Mouse (Mus musculus) cortical plate, adult 2 months (tissue): ENCODE measurements around the gene Gm13278.
"Not testable (repeated sequence)": the region's sequence is repeated elsewhere in the genome, so short reads cannot be mapped to it uniquely, and the experiment has no call there.

Experiments used
- CTCF ChIP-seq: fragments of 200-500 bp; IDR thresholded peaks from 2 replicates; pipeline ENCODE4 v1.5.1; 2011; ENCODE audit warnings: mild to moderate bottlenecking, control low read depth, low read length; ENCODE audit not compliant: insufficient read depth; ENCODE audit errors: extremely low read depth
- POLR2A ChIP-seq: fragments of 200-500 bp; IDR thresholded peaks from 2 replicates; pipeline ENCODE4 v1.6.1; 2011; ENCODE audit warnings: mild to moderate bottlenecking, low read length, control low read depth; ENCODE audit not compliant: insufficient read depth; ENCODE audit errors: extremely low read depth

GRCm38 (mm10) chr4:88779550-88779949 lies 11.8 kb upstream of the Gm13278 start, which contains the start of gene Gm13272:
- not testable (repeated sequence) for TF ChIP-seq POLR2A, CTCF
